Mouse (Mus musculus) liver, embryonic 14.5 days (tissue): ENCODE results near the gene Sbno1.

Experiments
- CTCF ChIP-seq: IDR thresholded peaks from 2 replicates; pipeline ENCODE4 v1.5.1; 2016; ENCODE audit warnings: antibody characterized with exemption, low read depth, control low read depth
- EP300 ChIP-seq: IDR thresholded peaks from 2 replicates; pipeline ENCODE4 v1.6.1; 2016; ENCODE audit warnings: antibody characterized with exemption, low read depth

DNA sequence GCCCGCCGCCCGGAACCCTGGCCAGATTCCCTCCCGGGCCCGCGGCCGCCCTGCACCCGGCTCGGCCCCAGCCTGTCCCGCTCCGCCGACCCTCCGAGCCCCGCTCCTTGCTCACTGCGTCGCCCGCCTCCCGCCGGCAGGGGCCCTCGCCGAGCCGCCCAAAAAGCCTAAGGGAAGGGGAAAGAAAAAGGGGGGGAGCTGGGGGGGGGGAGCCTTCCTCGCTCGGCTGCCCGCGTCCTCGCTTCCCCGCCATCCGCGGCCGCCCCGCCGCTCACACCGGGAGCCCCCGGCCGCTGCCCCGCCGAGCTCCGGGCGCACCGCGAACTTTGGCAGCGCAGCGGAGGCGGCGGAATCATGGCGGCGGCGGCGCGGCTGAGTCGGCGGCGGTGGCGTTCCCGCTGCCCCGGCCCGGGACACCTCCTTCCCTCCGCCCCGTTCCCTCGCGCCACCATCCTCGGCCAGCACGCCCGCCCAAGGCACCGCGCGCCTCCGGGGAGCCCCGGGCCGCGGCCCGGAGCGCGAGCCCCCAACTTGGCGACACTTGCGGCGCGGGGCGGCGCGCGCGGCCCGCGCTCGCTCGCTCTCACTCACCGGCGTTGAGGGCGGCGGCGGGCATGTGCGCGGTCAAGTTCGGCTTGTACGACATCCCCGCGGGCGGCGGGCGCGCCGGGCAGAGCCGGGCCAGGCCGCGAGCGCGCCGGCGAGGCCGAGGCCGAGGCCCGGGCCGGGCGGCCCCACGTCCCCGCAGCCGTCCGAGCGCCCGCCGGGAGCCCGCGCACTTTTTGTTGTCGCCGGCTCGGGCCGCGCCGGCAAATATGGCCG is 71.9 kb downstream of the Sbno1 start:
- TF ChIP-seq CTCF (peak; percentile 61), EP300 (no peak)
